Mouse (Mus musculus) gastrocnemius, adult 2 months (tissue): ENCODE data around the gene Adcy3. TPM values are rescaled to one million over a fixed set of nuclear protein-coding genes. Genes with fewer than 3 reads are reported as not detected.
"Not testable (repeated sequence)": the region's sequence is repeated elsewhere in the genome, so short reads cannot be mapped to it uniquely, and the experiment has no call there.

ENCODE experiments used
- DNase-seq: peaks from one replicate; pipeline ENCODE4 v3.0.0; 2022
- H3K27ac ChIP-seq: fragments of 200-600 bp; 2 replicates; pipeline ENCODE4 v1.8.1; 2022; ENCODE audit warnings: mild to moderate bottlenecking
- H3K4me3 ChIP-seq: fragments of 200-600 bp; 2 replicates; pipeline ENCODE4 v1.8.1; 2022; ENCODE audit warnings: mild to moderate bottlenecking, moderate library complexity
- CTCF ChIP-seq: fragments of 200-600 bp; IDR thresholded peaks from 2 replicates; pipeline ENCODE4 v1.8.1; 2022; ENCODE audit warnings: antibody characterized with exemption, mild to moderate bottlenecking, moderate library complexity
- intact Hi-C: fragments of 180-260 bp; cut with DNase I; formaldehyde crosslinking; loops from one replicate; pipeline ENCODE4 v1.15.1; 2025
- total RNA-seq, 2 experiments: library from RNA; stranded (reverse); gene quantifications; 2 replicates each; pipeline ENCODE4 v1.2.3; 2021

Gene Adcy3
- total RNA-seq, 2 experiments from 2014 or later: 1.0 to 2.0 TPM

GRCm38 (mm10) chr12:4230156-4230555, 97.3 kb downstream of the Adcy3 start:
- intact Hi-C loops: loop anchor here (10.0 kb wide), 1 partner anchor 995 kb away; no protein-coding TSS in a partner anchor
- Histone ChIP-seq H3K4me3 (no peak overlapping the region), H3K27ac (no peak overlapping the region)
- no peak for TF ChIP-seq CTCF
- no peak for DNase-seq

- H3K27ac ChIP-seq: no peak overlapping the region
- intact Hi-C loops: loop anchor here (10.0 kb wide), 1 partner anchor 998 kb away; no protein-coding TSS in a partner anchor
- no peak for DNase-seq
- peak overlapping the region; percentile 83; the same call in 1 of the 2 replicates for H3K4me3 ChIP-seq
- TF ChIP-seq CTCF: no peak
Observed at GRCm38 (mm10) chr12:4232777-4233176, 99.9 kb downstream of the Adcy3 start.

- Histone ChIP-seq H3K4me3 (peak within 1 kb of the TSS; percentile 83), H3K27ac (peak within 1 kb of the TSS; percentile 99)
- intact Hi-C loops: loop anchor here (10.0 kb wide), 1 partner anchor 999 kb away; no protein-coding TSS in a partner anchor
- no peak for TF ChIP-seq CTCF
- DNase-seq: peak; percentile 96
Observed at GRCm38 (mm10) chr12:4233572-4234508, 100.9 kb downstream of the Adcy3 start, which contains the start of the genes Ptrhd1 and Cenpo. Gene Ptrhd1, plus strand, starts transcription at chr12:4234027. Gene Cenpo, minus strand, starts transcription at chr12:4234294.

- DNase-seq: no peak
- H3K4me3 ChIP-seq: no peak overlapping the region
- no peak for TF ChIP-seq CTCF
- intact Hi-C loops: loop anchor here (10.0 kb wide), 1 partner anchor 1003 kb away; no protein-coding TSS in a partner anchor
- H3K27ac ChIP-seq: no peak overlapping the region
Observed at GRCm38 (mm10) chr12:4237481-4237880, 104.6 kb downstream of the Adcy3 start.

- DNase-seq, H3K27ac ChIP-seq, H3K4me3 ChIP-seq, intact Hi-C loops: not testable (repeated sequence)
Observed at GRCm38 (mm10) chr12:4240281-4240680, 107.4 kb downstream of the Adcy3 start.

GRCm38 (mm10) chr12:4243805-4244204, 110.9 kb downstream of the Adcy3 start:
- H3K4me3 ChIP-seq: no peak overlapping the region

GRCm38 (mm10) chr12:4245742-4246141, 112.8 kb downstream of the Adcy3 start:
- no peak for DNase-seq
- intact Hi-C loops: no loop called here
- Histone ChIP-seq H3K27ac (no peak overlapping the region), H3K4me3 (no peak overlapping the region)
- TF ChIP-seq CTCF: no peak

More at GRCm38 (mm10) chr12:4243805-4244204, 110.9 kb downstream of the Adcy3 start:
- no peak overlapping the region for H3K27ac ChIP-seq
- no peak for TF ChIP-seq CTCF
- intact Hi-C loops: no loop called here
- DNase-seq: no peak

- intact Hi-C loops: no loop called here
- Histone ChIP-seq H3K27ac (no peak overlapping the region), H3K4me3 (no peak overlapping the region)
- TF ChIP-seq CTCF: no peak
- DNase-seq: no peak
Observed at GRCm38 (mm10) chr12:4249786-4250185, 116.9 kb downstream of the Adcy3 start.

- intact Hi-C loops: no loop called here
- Histone ChIP-seq H3K4me3 (no peak overlapping the region), H3K27ac (peak overlapping the region; percentile 67)
- no peak for TF ChIP-seq CTCF
- peak; percentile 45 for DNase-seq
Observed at GRCm38 (mm10) chr12:4252742-4253655, 120.1 kb downstream of the Adcy3 start.

Other genes starting within 250 kb of the Adcy3 start
- not detected for gene Pomc, start 178.2 kb upstream of the Adcy3 start, total RNA-seq
- gene Efr3b, start 94.2 kb upstream of the Adcy3 start, total RNA-seq: 1 to 10 TPM; 5.5 to 8.3 TPM
- gene Dnajc27, start 50.5 kb upstream of the Adcy3 start, total RNA-seq: 10 to 100 TPM; 30.9 to 38.3 TPM
- 1 to 10 TPM; 5.2 to 5.6 TPM for gene Ptrhd1, start 100.9 kb downstream of the Adcy3 start, total RNA-seq
- 1 to 10 TPM; 1.6 to 1.8 TPM for gene Cenpo, start 101.2 kb downstream of the Adcy3 start, total RNA-seq